Mouse (Mus musculus) adrenal gland, postnatal 10 days (tissue): ENCODE results near the gene Fos. TPM values are rescaled to one million over a fixed set of nuclear protein-coding genes. Genes with fewer than 3 reads are reported as not detected.

Experiments
- DNase-seq: peaks from one replicate; pipeline ENCODE4 v3.0.0; 2021; ENCODE audit warnings: mixed read lengths
- total RNA-seq, 2 experiments: library from RNA; stranded (reverse); gene quantifications; 2 replicates each; pipeline ENCODE4 v1.2.3; 2021

Fos gene
- total RNA-seq, 2 experiments from 2014 or later, result 5.8 to 25.4 TPM

DNA sequence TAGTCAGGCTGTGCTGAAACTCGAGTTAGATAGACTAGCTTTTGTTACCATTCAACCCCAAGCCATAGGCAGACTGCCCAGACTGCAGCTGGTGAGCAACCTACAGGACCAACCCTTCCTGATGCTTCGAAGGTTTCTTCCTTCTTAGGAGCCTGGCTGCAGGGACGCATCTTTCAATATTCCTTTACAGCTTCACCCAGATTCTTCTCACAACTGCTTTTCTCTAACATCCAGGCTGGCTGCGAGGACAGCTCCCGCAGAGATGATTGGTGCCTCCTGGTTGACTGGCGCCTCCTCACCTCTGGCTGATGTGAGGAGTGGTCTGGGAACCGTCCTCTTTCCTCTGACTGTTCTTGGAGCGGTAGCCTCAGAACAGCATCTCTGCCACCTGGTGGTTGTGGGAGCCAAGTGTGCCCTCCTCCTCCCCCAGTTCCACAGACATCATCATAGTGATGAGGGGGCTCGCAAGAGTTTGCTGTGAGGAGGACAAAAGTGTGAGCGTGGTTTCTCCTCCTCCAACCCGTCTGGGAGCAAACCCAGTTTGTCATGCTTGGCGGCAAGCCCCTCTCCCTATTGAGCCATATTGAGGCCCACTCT is 14.0 kb downstream of the Fos start:
- DNase-seq, result peak; percentile 78

DNA sequence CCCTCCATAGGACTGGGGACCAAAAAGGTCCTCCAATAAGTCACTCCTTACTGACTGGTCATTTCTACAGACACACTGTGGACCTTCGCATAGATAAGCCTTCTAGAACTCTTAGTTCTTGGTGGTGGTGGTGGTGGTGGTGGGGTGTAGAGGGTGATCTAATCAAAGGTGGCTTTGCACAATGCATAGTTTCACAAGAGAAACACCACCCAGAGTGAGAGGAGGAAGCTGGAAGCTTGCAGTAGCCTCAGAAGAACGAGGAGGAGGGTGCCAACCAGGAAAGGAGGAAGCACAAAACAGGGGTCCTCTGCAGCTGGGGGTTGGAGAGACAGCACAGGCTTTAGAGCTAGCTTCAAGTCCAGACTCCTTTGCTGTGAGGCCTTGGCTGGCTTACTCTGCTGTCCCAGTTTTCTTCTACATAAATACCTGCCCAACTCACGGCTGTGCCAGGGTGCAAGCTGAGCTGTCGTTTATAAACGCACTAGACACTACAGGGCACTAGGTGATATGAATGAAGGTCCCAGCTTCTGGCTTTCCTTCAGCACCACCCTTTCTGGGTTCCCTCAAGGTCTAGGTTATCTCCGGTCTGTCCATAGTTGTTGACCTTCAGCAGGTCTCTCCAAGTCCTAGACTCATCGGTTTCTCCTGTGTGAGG is 15.7 kb downstream of the Fos start:
- no peak for DNase-seq

DNA sequence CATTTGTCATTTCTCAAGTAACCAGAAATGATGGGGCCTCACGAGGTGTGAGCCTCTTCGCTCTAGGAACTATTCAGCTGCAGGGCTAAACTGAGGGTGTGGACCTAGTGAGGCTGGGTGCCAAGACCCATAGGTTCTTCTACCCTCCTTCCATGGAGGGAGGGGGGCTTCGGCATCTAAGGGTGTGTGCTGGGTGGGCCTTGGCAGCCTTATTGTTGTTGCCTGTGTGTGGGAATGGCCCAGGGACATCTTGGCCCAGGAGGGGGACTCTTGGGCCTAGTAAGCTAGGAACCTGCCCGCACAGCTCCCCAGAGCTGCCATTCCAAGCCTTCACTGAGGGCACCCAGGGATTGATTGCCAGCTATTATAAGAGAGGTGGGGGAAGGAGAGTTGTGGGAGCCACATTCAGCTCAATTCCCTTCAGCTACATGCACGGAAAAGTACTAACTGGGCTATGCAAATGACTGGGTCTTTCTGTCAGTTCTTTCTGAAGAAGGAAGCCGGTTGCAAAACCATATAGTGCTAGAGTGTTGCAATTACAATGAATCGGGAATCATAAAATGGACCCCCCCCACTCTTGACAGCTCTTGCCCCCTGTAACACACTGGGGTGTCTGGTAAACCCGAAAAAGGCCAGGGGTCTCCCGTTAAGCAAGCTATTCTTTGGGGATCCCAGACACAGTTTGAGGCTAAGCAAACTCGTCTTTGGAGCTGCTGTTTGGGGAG is 16.6 kb downstream of the Fos start:
- DNase-seq, result no peak

DNA sequence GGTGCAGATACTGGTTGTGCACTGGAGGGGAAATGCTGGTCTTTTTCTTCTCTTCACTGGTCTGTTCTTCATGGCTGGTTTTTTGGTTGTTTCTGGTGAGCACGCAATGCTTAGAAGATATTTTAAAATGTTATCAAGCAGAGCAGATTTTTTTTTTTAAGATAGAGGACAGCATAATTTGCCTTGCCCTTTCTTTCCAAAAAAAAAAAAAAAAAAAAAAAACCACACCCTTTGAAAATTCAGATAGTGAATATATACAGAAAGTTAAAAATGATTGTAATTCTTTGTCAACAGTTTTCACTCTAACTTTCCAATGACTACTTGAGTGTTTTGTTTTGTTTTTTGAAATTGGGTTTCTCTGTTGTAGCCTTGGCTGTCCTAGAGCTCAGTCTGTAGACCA is 17.3 kb downstream of the Fos start:
- DNase-seq, result no peak

DNA sequence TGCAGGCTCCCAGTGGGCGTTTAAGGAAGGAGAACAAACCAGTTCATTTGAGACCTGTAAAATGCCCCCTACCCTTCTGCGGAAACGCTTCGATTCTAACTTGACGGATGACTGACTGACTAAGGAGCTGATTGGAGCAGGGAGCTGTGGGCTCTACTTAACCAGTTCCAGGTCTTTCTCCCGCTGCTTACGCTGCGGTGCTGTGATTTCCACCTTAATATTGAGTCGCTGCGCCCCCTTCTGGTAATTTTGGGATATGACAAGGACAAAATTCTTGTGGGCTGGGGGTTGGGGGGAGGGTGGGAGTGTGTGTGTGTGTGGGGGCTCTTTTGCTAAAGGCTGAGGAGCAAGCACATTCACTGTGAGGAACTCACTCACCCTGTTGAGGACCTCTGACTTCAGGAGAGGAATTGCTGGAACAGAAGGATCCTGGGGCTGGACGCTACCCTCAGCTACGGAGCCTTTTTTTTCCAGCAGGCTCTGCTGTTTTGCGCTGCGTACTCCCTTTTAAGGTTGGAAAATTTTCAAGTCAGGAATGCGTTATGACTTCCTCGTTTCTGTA is 18.5 kb downstream of the Fos start:
- peak; percentile 77 for DNase-seq

DNA sequence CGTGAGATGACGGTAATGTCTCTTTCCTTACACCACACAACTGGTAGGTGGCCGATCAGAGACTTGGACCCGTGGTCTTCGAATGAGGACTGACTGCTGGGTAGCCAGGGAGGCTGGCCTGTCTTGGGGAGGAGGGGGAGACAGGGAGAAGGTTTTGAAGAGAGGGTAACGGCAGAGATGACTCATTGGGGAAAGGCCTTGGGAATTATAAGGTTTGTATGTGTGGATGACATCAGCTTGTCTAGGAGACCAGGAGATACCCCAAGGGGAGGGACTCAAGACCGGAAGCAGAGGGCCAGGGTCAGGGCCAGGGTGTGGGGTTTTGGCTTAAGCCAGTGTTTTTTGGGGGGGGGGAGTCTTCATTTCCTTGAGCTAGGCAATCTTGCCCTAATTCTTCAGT is 22.6 kb downstream of the Fos start:
- no peak for DNase-seq

DNA sequence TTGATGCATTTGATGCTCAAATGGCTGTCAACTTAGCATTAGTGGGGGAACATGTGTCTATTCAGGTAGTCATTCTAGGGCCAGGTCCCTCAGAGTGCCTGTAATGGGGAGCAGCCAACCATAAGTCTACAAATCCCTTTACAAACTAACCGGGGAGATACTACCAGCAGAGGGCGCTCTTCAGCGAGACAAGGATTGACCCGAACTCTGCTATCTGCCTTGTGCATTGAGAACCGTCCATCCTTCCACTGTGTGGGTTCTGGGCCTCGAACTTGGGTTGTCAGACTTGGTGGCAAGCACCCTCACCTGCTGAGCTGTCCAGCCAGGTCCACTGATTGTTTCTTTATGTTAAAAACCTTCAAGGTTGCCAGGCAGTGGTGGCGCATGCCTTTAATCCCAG is 23.1 kb downstream of the Fos start:
- peak; percentile 83 for DNase-seq

DNA sequence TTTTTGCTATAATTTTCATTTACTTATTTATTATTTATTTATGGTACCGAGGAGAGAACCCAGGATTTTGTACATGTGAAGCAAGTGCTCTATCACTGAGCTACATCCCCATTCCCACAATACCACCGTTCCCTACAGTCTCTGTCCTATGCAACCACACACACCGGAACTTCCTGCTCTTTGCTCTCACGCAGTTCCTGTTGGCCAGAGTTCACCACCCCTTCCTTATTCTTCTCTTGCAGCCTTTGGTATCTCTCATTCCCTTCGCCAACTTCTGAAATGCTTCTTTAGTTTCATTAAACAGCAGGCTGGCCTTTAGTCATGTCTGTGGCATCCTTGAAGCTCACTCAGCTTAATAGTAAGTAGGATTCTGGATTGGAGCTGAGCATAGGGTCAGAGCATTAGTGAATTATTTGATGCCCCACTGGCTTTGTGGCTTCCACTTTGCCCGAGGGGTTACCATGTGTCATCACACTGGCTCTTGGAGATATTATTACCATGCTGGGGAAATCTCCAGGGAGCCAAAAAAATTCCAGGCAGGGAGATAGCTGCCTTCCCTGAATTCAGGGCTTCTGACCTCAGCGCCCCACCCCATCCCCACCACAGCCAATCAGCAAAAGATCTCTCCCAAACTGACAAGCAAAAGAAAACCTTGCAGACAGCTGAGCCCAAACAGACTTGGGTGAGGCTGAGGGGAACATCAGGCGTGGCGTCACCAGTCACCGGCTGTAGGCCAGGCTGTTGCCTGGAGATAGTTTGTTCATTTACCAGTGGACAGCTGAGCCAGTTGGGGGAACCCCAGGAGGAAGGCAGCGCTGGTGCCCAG is 23.8 kb downstream of the Fos start:
- peak; percentile 28 for DNase-seq

DNA sequence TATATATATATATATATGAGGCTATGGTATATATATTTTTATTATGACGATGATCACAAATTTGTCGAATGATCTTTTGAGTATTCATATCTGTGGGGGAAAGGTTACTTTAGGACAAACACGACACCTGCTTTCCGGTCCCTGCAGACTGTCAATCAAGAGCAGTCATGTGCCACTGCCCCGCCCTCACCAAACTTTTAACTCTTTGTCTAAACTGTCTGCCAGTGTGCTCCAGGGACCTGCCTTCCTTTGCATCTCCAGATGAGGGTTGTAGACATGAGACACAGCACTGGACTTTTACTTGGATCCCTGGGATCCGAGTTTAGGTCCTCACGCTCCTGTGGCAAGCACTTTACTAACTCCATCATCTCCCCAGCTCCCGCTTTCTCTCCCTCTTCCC is 25.3 kb downstream of the Fos start:
- no peak for DNase-seq

DNA sequence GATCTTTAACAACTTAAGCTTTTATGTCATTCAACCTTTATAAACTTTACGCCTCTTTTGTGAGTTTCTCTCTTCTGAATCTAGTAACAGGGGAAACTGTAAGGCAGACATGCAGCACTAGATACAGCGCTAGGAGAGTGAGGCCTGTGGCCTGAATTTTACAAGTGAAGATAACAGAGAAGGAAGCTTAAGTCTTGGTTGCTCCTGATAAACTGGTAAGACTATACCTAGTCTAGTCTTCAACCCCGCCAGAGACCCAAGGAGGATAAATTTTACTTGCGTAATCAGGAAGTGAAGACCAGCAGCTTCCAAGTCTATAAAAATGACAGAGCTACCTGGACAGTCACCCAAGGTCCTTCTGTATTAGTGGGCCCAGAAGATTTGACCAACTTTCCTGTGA is 29.0 kb downstream of the Fos start:
- no peak for DNase-seq

DNA sequence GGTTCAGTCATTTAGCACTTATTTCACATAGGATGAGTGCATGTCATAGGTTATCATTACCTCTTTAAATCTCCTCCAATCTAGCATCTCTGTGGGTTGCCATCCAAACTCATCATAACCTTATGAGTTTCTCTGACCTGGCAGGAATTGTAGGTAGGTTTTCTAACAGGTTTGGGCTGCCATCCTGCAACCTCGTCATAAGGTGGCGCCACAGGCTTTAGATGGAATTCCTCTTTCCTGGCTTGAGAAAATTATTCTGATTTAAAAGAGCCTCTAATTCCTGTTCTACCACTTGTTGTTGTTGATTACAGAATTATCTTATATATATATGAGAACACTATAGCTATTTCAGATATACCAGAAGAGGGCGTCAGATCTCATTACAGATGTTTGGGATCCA is 34.5 kb downstream of the Fos start:
- peak; percentile 58 for DNase-seq

DNA sequence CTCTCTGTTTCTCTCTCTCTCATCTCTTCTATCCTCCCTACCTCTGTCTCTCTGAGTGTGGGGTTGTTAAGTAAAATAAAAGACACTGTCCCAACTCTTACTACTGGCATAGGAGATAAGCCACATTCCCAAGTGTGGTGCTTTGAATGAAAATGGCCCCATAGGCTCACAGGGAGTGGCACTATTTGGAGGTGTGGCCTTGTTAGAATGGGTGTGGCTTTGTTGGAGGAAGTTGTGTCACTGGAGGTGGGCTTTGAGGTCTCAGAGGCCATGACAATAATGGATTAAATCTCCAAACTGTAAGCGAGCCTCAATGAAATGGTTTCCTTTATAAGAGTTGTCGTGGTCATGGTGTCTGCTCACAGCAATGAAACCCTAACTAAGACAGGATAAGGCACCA is 36.3 kb downstream of the Fos start:
- no peak for DNase-seq

DNA sequence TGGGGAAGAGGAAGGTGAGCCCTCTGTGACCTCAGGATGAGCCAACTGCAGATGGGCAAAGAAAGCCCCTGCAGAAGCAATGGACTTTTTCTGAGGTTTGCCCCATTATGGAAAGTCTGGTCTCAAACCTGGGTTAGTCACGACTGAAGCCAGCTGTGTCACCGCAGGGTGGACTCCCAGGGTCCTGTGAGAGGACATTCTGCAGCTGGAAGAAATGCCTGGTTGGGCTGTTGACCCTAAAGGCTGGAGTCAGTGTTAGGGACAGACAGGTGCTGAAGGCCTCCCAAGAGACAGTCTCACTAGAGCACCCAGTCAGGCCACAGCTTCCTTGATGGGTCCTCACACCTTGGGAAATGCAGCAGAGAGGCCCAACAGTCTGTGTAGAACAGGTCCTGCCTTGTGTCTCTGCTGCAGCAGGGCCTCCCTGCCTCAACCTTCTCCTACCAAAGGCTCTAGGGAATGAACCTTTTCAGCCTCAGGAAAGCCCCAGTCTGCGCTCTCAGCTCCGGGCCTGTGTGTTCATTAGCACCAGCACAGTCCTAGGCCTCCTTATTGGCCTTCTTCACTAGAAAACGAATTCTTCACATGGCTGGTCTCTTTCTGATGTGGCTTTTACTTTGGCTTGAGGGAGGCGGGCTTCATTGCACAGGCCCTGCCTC is 40.2 kb downstream of the Fos start:
- DNase-seq, result no peak

DNA sequence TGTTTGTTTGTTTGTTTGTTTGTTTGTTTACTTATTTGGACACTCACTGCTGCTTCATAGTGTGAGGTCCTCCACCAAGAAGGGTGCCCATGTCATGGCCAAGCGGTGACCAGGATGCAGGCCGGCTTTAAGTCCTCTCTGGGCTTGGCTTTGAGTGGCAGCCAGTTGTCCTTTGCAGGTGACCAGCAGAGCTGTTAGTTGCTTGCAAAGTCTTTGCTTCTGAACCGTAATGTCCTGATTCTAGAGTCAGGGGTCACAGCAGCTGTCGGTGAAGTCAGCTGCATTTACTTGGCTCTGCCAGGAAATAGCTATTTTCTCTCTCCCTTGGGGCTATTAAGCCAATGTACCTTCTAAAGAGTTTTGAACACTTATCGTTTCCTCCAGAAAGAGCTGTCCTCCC is 41.3 kb downstream of the Fos start:
- DNase-seq, result no peak

DNA sequence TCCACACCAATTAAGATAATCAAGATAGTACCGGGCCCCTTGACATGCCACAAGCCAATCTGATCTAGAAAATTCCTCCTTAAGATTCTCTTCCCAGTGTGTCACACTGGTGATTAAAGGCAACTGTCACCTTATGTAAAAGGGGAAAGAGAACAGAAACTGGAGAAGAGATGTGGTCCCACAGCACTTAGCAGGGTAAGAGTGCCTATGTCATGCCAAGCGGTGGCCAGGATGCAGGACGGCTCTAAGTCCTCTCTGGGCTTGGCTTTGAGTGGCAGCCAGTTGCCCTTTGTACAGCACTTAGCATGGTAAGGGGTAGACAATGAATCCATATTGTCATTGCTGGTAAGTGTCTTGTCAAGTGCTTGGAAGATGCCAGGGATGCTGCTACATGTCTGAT is 42.2 kb downstream of the Fos start:
- no peak for DNase-seq

DNA sequence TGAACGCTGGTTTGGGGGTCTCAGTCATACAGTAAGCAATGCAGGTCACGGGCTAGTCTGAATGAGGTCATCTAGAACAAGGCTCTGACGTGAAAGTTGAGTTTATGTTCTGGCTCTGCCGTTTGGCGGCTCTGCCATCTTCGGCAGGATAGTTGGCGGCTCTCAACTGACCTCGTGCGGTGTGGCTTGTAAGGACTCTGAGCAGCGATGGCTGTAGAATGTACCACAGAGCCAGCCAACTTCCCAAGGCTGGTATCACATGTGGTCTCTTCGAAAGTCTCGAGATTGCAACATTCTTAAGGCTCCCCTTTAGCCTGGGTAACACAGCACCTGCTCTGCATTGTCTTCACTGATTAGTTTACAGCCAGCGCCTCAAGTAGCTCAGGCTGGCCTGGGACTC is 43.6 kb downstream of the Fos start:
- no peak for DNase-seq

DNA sequence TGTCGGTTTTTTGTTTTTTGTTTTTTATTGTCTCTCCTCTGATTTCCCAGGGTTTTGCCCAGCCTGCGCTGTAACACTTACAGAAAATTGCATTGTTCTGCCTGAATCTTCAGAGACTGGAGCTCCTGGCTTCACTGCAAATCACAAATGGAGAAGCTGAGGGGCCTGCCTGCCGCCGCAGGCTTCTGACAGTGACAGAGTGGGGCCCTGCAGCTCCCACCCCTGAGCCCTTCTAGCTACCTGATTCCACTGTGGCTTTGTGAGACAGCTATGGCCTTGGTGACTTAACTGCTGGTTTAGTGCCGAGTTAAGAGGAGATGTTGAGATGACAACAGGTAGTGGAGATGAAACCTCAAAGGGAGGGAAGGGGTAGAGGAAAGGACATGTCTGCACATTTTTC is 44.3 kb downstream of the Fos start:
- DNase-seq, result no peak

DNA sequence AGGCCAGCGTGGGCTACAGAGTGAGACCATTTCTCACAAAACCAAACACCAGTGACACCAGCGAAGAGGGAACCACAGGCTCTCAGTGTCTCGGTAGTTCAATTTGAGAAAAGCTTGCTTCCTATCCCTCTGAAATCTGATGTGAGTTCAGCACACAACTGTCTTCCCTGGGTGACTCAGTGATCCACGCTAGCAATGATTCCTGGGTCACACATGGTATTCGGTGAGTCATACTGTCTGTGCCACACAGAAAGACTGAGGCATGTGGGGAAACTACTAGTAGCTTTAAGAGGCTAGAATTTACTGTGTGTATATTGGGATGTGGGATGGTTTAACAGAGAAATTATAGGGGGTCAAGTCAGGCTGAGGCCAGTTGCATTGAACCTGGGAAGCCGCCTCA is 45.9 kb downstream of the Fos start:
- no peak for DNase-seq

DNA sequence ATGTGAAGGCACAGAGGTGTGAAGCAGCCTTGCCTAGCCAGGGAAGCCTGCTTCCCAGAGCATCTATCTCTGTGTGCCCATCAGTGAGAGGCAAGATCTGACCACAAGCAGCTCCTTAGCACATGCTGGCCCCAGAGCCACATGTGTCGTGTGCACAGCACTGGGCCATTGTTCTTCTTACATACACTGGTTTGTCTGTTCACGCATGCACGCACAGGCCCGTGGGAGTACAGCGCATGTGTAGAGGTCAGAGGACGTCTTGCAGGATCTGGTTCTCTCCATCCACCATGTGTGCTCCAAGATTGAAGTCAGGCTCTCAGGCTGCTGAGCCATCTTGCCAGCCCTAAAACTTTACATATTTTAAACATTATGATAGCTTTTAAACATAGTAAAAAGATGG is 47.4 kb downstream of the Fos start:
- no peak for DNase-seq

DNA sequence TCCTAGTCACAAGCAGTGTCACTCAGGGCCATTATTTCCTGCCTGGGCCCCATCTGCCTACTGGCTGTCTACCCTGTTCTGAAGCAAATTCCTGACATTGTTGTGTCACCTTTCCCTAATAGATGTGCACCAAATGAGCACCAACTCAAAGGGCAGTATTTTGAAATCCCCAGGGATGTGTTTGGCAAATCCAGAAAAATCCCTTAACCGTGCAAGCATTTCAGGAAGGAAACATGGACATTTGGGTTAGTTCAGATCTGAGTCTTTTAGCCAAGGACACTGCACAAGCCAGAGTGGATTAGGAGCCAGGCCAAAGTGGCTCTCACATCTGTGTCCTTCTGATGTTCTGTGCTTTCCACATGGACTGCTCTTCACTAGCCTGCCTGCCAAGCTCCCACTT is 48.0 kb downstream of the Fos start:
- no peak for DNase-seq

DNA sequence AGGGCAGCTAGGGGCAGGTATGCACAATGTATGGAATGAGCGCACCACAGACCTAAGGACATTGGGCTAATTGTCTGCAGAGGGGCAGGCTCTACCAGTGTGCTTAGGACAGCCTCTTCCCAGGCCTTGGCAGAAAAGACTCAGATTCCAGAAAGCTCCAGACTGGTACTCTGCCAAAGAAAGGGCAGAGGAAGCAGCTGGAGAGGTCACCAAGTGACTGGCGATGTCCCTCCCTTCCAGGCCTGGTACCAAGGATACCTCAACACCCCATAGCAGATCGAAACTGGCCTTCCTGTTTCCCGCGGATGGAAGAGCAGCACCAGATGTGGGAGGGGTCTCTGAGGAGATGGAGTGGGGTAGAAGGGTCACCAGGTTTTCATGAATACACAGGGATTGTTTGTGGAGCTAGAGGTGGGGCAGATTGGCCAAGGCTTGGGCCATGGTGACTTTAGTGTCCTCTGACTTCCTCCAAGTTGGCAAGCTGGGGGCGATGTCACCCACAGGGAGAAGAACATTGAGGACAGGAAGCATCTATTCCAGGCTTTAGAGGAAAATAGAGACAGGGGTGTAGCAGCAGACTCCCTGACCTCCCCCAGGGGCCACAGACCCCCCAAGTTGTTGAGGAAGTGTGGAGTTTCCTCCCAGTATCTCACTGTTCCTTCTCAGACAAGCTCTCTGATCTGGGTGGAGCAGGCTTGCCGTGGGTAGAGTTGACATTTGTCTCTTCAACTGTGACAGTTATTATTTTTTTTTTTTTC is 49.1 kb downstream of the Fos start:
- DNase-seq, result peak; percentile 35
